Mouse (Mus musculus): ENCODE measurements at regions not wholly inside any gene's neighbourhood (a gene's known extent, or its start where the extent isn't known, plus 50 kb on each side); places are given as distances from the start of the nearest gene placed in this dataset.

DNA sequence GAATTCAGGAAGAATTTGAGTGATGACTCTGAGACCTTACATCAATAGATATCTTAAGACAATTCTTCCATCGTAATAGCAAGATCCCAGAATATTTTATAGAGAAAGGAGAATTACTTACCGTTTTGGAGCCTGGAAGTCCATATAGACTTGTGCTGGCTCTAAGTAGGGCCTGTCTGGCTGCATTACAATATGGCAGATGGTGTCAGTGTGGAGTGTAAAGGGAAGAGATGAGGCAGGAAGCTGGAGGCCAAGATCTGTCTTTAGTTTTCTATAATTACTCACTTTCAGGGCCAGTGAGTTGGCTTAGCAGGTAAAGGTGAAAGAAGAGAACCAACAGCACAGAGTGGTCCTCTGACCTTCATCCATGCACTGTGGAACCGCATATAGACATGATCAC lies 63.9 kb upstream of the March10 start:
- H3K4me1 ChIP-seq (ENCODE audit: insufficient read depth) = no peaks in the 10 kb centered on the region
- no peak; the same call in 1 of the 2 replicates for ATAC-seq
- H3K36me3 ChIP-seq (ENCODE audit: insufficient read depth) = no peaks in the 10 kb centered on the region
- no peak overlapping the region for H3K4me2 ChIP-seq (ENCODE audit: low read depth)
- H3K9ac ChIP-seq = no peak overlapping the region
- 72% methylated on average over 3 of the region's 3 CpGs for WGBS
- no peak overlapping the region for H3K4me3 ChIP-seq (ENCODE audit: low read depth, low read length)
- no peak overlapping the region for H3K27ac ChIP-seq (ENCODE audit: low read depth, low read length)
- H3K9me3 ChIP-seq (ENCODE audit: low read length) = no peaks in the 10 kb centered on the region
- H3K27me3 ChIP-seq (ENCODE audit: insufficient read depth, low read length) = no peaks in the 10 kb centered on the region
- TF ChIP-seq CTCF (IDR thresholded peaks at IDR 0.05; ENCODE audit: low read depth) = no peak
- DNase-seq = peak; percentile 58

GRCm38 (mm10) chr11:105513275-105513674 lies 56.7 kb upstream of the March10 start:
- Histone ChIP-seq H3K9me3 (ENCODE audit: low read length) (no peaks in the 10 kb centered on the region), H3K9ac (no peak overlapping the region), H3K4me3 (ENCODE audit: low read depth, low read length) (no peak overlapping the region), H3K27me3 (ENCODE audit: insufficient read depth, low read length) (no peaks in the 10 kb centered on the region), H3K4me1 (ENCODE audit: insufficient read depth) (peaks cover 14% of the 10 kb centered on the region), H3K27ac (ENCODE audit: low read depth, low read length) (no peak overlapping the region), H3K36me3 (ENCODE audit: insufficient read depth) (no peaks in the 10 kb centered on the region), H3K4me2 (ENCODE audit: low read depth) (no peak overlapping the region)
- WGBS = 83% methylated on average over 10 of the region's 10 CpGs
- DNase-seq (no peak), ATAC-seq (no peak)
- TF ChIP-seq CTCF (IDR thresholded peaks at IDR 0.05; ENCODE audit: low read depth) = no peak

- no peak for ATAC-seq
- Histone ChIP-seq H3K4me3 (ENCODE audit: low read depth, low read length) (no peak overlapping the region), H3K9me3 (ENCODE audit: low read length) (no peaks in the 10 kb centered on the region), H3K27me3 (ENCODE audit: insufficient read depth, low read length) (no peaks in the 10 kb centered on the region), H3K4me2 (ENCODE audit: low read depth) (no peak overlapping the region), H3K36me3 (ENCODE audit: insufficient read depth) (no peaks in the 10 kb centered on the region), H3K9ac (no peak overlapping the region), H3K27ac (ENCODE audit: low read depth, low read length) (no peak overlapping the region), H3K4me1 (ENCODE audit: insufficient read depth) (peaks cover 24% of the 10 kb centered on the region)
- no peak for TF ChIP-seq CTCF (IDR thresholded peaks at IDR 0.05; ENCODE audit: low read depth)
- 90% methylated on average over 4 of the region's 4 CpGs for WGBS
- DNase-seq = no peak
Measured at GRCm38 (mm10) chr11:105510626-105511025, 54.1 kb upstream of the March10 start.

DNA sequence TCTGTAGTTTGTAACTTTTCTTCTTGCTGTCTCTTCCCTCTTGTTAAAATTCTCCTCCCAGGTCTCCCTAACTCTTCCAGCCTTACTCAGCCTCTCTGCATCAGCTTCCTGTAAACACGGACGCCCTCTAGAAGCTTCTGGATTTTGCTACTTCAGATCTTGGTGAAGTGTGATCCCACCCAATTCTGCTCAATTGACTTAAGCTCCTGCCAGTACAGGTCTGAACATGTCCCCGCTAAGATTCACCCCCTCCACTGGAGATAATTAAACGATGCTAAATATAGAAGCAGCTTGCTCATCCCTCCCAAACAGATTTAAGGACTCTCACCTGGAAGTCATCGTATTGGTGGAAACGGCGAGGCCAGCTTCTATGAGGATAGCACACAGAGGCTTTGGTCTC lies 53.5 kb upstream of the March10 start:
- no peak overlapping the region for H3K4me2 ChIP-seq (ENCODE audit: low read depth)
- DNase-seq = no peak
- H3K27me3 ChIP-seq (ENCODE audit: insufficient read depth, low read length) = no peaks in the 10 kb centered on the region
- H3K9me3 ChIP-seq (ENCODE audit: low read length) = no peaks in the 10 kb centered on the region
- H3K9ac ChIP-seq = no peak overlapping the region
- H3K4me1 ChIP-seq (ENCODE audit: insufficient read depth) = peaks cover 24% of the 10 kb centered on the region
- no peak overlapping the region for H3K4me3 ChIP-seq (ENCODE audit: low read depth, low read length)
- no peaks in the 10 kb centered on the region for H3K36me3 ChIP-seq (ENCODE audit: insufficient read depth)
- no peak overlapping the region for H3K27ac ChIP-seq (ENCODE audit: low read depth, low read length)
- ATAC-seq = no peak
- no peak for TF ChIP-seq CTCF (IDR thresholded peaks at IDR 0.05; ENCODE audit: low read depth)
- 69% methylated on average over 7 of the region's 7 CpGs for WGBS

GRCm38 (mm10) chr11:105508660-105509038 lies 52.1 kb upstream of the March10 start:
- 55% methylated on average over 7 of the region's 7 CpGs for WGBS
- H3K4me3 ChIP-seq (ENCODE audit: low read depth, low read length) = no peak overlapping the region
- no peak for TF ChIP-seq CTCF (IDR thresholded peaks at IDR 0.05; ENCODE audit: low read depth)
- H3K9me3 ChIP-seq (ENCODE audit: low read length) = no peaks in the 10 kb centered on the region
- H3K27me3 ChIP-seq (ENCODE audit: insufficient read depth, low read length) = no peaks in the 10 kb centered on the region
- H3K9ac ChIP-seq = no peak overlapping the region
- no peak overlapping the region for H3K4me2 ChIP-seq (ENCODE audit: low read depth)
- peaks cover 24% of the 10 kb centered on the region for H3K4me1 ChIP-seq (ENCODE audit: insufficient read depth)
- ATAC-seq = peak; percentile 32; the same call in 1 of the 2 replicates
- H3K36me3 ChIP-seq (ENCODE audit: insufficient read depth) = no peaks in the 10 kb centered on the region
- peak overlapping the region; percentile 82 for H3K27ac ChIP-seq (ENCODE audit: low read depth, low read length)
- no peak for DNase-seq

DNA sequence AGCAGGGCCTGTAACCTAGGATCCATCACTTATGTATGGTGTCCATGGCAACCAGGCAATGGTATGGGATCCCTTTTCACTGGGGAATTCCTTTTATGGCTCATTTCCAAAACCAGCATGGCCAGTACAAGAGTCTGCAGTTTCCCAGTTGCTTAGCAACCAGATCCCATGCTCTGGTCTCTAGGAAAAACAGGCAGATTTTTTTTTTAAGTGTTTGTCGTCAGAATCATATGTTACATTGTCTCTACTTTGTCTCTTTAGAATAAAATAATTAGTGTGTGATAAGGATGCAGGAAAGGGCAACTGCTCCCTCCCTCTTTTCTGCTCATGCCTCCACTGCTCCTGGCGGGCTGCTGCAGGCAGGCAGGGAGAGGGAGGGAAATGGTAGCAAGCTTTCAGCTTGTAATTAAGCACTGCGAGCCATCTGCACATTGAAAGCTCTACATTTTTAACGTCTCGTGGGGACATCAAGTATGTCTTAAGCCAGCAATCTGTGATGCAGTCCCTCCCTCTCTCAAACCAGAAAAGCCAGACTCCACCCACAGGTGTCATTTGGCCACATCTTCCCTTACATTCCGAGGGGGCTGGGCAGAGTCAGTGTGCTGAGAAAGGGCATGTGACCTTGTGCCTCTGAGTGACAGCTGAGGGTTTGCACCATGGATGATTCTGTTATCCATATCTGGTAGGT lies 51.6 kb upstream of the March10 start:
- H3K9ac ChIP-seq = 0 out of 2 replicates have a peak overlapping the region, but pooled peaks have one; percentile 19
- DNase-seq = peak; percentile 88
- H3K27ac ChIP-seq (ENCODE audit: low read depth, low read length) = peak overlapping the region; percentile 82
- 3% methylated on average over 6 of the region's 6 CpGs for WGBS
- peak; percentile 37 for TF ChIP-seq CTCF (IDR thresholded peaks at IDR 0.05; ENCODE audit: low read depth)
- no peaks in the 10 kb centered on the region for H3K27me3 ChIP-seq (ENCODE audit: insufficient read depth, low read length)
- peak; percentile 87 for ATAC-seq
- H3K36me3 ChIP-seq (ENCODE audit: insufficient read depth) = no peaks in the 10 kb centered on the region
- H3K4me2 ChIP-seq (ENCODE audit: low read depth) = peak overlapping the region; percentile 19
- peaks cover 24% of the 10 kb centered on the region for H3K4me1 ChIP-seq (ENCODE audit: insufficient read depth)
- H3K9me3 ChIP-seq (ENCODE audit: low read length) = no peaks in the 10 kb centered on the region
- no peak overlapping the region for H3K4me3 ChIP-seq (ENCODE audit: low read depth, low read length)

GRCm38 (mm10) chr11:105507332-105507971 lies 50.9 kb upstream of the March10 start:
- Histone ChIP-seq H3K4me2 (ENCODE audit: low read depth) (no peak overlapping the region; the same call in 1 of the 2 replicates), H3K9ac (no peak overlapping the region), H3K4me3 (ENCODE audit: low read depth, low read length) (no peak overlapping the region), H3K4me1 (ENCODE audit: insufficient read depth) (peaks cover 24% of the 10 kb centered on the region), H3K27me3 (ENCODE audit: insufficient read depth, low read length) (no peaks in the 10 kb centered on the region), H3K9me3 (ENCODE audit: low read length) (no peaks in the 10 kb centered on the region), H3K36me3 (ENCODE audit: insufficient read depth) (no peaks in the 10 kb centered on the region), H3K27ac (ENCODE audit: low read depth, low read length) (peak overlapping the region; percentile 82)
- ATAC-seq (no peak), DNase-seq (no peak)
- WGBS = 12% methylated on average over 8 of the region's 8 CpGs
- TF ChIP-seq CTCF (IDR thresholded peaks at IDR 0.05; ENCODE audit: low read depth) = no peak
